Mouse (Mus musculus) induced T-regulatory cell, adult 2 months (primary cell): ENCODE measurements around the gene Swap70.

ENCODE experiments used
- DNase-seq: peaks from one replicate; pipeline ENCODE4 v3.0.0-alpha.2; 2012; ENCODE audit warnings: low read depth

Gene Swap70

GRCm38 (mm10) chr7:110237837-110238451, 16.4 kb downstream of the Swap70 start:
- no peak for DNase-seq

- DNase-seq: no peak
These were observed 18.1 kb downstream of the Swap70 start for GRCm38 (mm10) chr7:110239590-110239989.

GRCm38 (mm10) chr7:110241472-110242289, 20.2 kb downstream of the Swap70 start:
- no peak for DNase-seq

- no peak for DNase-seq
These were observed 20.7 kb downstream of the Swap70 start for GRCm38 (mm10) chr7:110242290-110242581.

- no peak for DNase-seq
These were observed 23.6 kb downstream of the Swap70 start for GRCm38 (mm10) chr7:110245128-110245527.

GRCm38 (mm10) chr7:110246526-110246925, 25.0 kb downstream of the Swap70 start:
- no peak for DNase-seq

GRCm38 (mm10) chr7:110247801-110248200, 26.3 kb downstream of the Swap70 start:
- DNase-seq: no peak

- no peak for DNase-seq
These were observed 27.2 kb downstream of the Swap70 start for GRCm38 (mm10) chr7:110248677-110249076.

GRCm38 (mm10) chr7:110253861-110254260, 32.4 kb downstream of the Swap70 start:
- DNase-seq: peak; percentile 73

GRCm38 (mm10) chr7:110254395-110254794, 32.9 kb downstream of the Swap70 start:
- peak; percentile 57 for DNase-seq

- DNase-seq: no peak
These were observed 35.5 kb downstream of the Swap70 start for GRCm38 (mm10) chr7:110257059-110257458.

- DNase-seq: no peak
These were observed 36.9 kb downstream of the Swap70 start for GRCm38 (mm10) chr7:110258196-110258950.

GRCm38 (mm10) chr7:110259966-110260711, 38.6 kb downstream of the Swap70 start:
- DNase-seq: no peak

- no peak for DNase-seq
These were observed 40.3 kb downstream of the Swap70 start for GRCm38 (mm10) chr7:110261807-110262206.

GRCm38 (mm10) chr7:110262661-110263060, 41.1 kb downstream of the Swap70 start:
- no peak for DNase-seq

- no peak for DNase-seq
These were observed 42.0 kb downstream of the Swap70 start for GRCm38 (mm10) chr7:110263474-110263873.

- DNase-seq: peak; percentile 94
These were observed 44.3 kb downstream of the Swap70 start for GRCm38 (mm10) chr7:110265796-110266195.

- DNase-seq: no peak
These were observed 45.5 kb downstream of the Swap70 start for GRCm38 (mm10) chr7:110267014-110267413.

GRCm38 (mm10) chr7:110267994-110268393, 46.5 kb downstream of the Swap70 start:
- no peak for DNase-seq

GRCm38 (mm10) chr7:110268511-110268910, 47.0 kb downstream of the Swap70 start:
- DNase-seq: no peak

GRCm38 (mm10) chr7:110269777-110270176, 48.3 kb downstream of the Swap70 start:
- no peak for DNase-seq

- no peak for DNase-seq
These were observed 48.9 kb downstream of the Swap70 start for GRCm38 (mm10) chr7:110270455-110270854.
